Mouse (Mus musculus): ENCODE measurements around the gene 4933427D14Rik. TPM values are rescaled to one million over a fixed set of nuclear protein-coding genes. Genes with fewer than 3 reads are reported as not detected.

The 4933427D14Rik gene
- polyA plus RNA-seq, 2 experiments, result 11.1 to 19.2 TPM

DNA sequence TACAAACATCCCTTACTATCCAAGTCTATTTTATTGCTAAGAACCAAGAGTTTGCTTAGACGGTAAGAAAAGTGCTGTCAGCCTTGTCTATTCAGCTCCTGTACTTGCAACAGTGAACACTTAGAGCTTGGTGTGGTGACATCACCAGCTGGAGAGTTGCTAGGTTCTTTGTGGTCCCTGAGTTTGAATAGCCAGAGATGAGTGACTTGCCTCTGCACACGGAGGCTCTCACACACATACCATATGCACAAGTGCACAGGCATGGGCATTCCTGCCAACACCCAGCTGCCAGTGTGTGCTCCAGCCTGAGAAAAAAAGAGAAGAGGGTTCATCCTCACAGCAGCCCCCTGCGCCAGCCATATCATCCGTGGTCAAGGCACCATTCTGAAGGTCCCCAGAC lies 83.7 kb downstream of the 4933427D14Rik start:
- Histone ChIP-seq H3K9me3 (ENCODE audit: control insufficient read depth, low read length) (no peaks in the 10 kb centered on the region), H3K27me3 (ENCODE audit: control insufficient read depth, insufficient read depth, low read length) (no peaks in the 10 kb centered on the region), H3K9ac (ENCODE audit: low read depth, low read length, severe bottlenecking) (no peak overlapping the region), H3K36me3 (ENCODE audit: control insufficient read depth, insufficient read depth, low read length) (no peaks in the 10 kb centered on the region), H3K4me2 (replicated peaks; ENCODE audit: low read depth, low read length, severe bottlenecking) (no peak overlapping the region), H3K4me3 (replicated peaks; ENCODE audit: low read length) (no peak overlapping the region), H3K4me1 (ENCODE audit: control insufficient read depth, insufficient read depth, low read length) (no peaks in the 10 kb centered on the region), H3K27ac (replicated peaks; ENCODE audit: low read depth, low read length) (no peak overlapping the region)
- no peak for TF ChIP-seq POLR2A (IDR thresholded peaks at IDR 0.05; ENCODE audit: borderline replicate concordance, extremely low read depth, insufficient read depth, insufficient read length)
- WGBS, result 79% methylated on average over 4 of the region's 4 CpGs
- no peak for ATAC-seq (ENCODE audit: low FRiP score, low read depth)
- no peak for DNase-seq (ENCODE audit: low spot score)

DNA sequence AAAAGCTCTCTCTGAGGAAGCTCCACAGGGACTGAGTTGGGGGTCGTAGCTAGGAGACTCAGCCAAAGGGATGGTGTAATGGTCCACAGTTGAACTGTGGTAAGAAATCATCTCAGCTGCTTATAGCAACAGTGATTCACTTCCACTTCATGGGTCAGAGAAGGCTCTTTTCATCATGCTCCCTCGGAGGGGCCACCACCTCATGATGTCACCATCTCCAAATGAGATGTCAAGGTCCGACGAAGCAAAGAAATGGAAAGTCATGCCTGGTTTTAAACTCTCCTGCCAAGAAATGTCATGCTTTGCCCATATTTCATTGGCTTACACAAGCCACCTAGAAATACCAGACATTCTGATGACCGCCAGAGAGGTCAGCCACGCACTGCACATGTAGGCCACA lies 86.9 kb downstream of the 4933427D14Rik start:
- Histone ChIP-seq H3K27me3 (ENCODE audit: control insufficient read depth, insufficient read depth, low read length) (no peaks in the 10 kb centered on the region), H3K36me3 (ENCODE audit: control insufficient read depth, insufficient read depth, low read length) (no peaks in the 10 kb centered on the region), H3K4me2 (replicated peaks; ENCODE audit: low read depth, low read length, severe bottlenecking) (no peak overlapping the region), H3K4me1 (ENCODE audit: control insufficient read depth, insufficient read depth, low read length) (no peaks in the 10 kb centered on the region), H3K4me3 (replicated peaks; ENCODE audit: low read length) (no peak overlapping the region), H3K27ac (replicated peaks; ENCODE audit: low read depth, low read length) (no peak overlapping the region), H3K9ac (ENCODE audit: low read depth, low read length, severe bottlenecking) (no peak overlapping the region), H3K9me3 (ENCODE audit: control insufficient read depth, low read length) (no peaks in the 10 kb centered on the region)
- TF ChIP-seq POLR2A (IDR thresholded peaks at IDR 0.05; ENCODE audit: borderline replicate concordance, extremely low read depth, insufficient read depth, insufficient read length), result no peak
- no peak for DNase-seq (ENCODE audit: low spot score)
- 89% methylated on average over 6 of the region's 6 CpGs for WGBS
- no peak for ATAC-seq (ENCODE audit: low FRiP score, low read depth)

GRCm38 (mm10) chr11:72118630-72119029 lies 88.6 kb downstream of the 4933427D14Rik start:
- ATAC-seq (ENCODE audit: low FRiP score, low read depth), result no peak
- no peaks in the 10 kb centered on the region for H3K36me3 ChIP-seq (ENCODE audit: control insufficient read depth, insufficient read depth, low read length)
- DNase-seq (ENCODE audit: low spot score), result no peak
- H3K4me3 ChIP-seq (replicated peaks; ENCODE audit: low read length), result no peak overlapping the region
- no peak overlapping the region for H3K9ac ChIP-seq (ENCODE audit: low read depth, low read length, severe bottlenecking)
- H3K4me2 ChIP-seq (replicated peaks; ENCODE audit: low read depth, low read length, severe bottlenecking), result no peak overlapping the region
- no peaks in the 10 kb centered on the region for H3K4me1 ChIP-seq (ENCODE audit: control insufficient read depth, insufficient read depth, low read length)
- H3K27ac ChIP-seq (replicated peaks; ENCODE audit: low read depth, low read length), result no peak overlapping the region
- no peak for TF ChIP-seq POLR2A (IDR thresholded peaks at IDR 0.05; ENCODE audit: borderline replicate concordance, extremely low read depth, insufficient read depth, insufficient read length)
- H3K9me3 ChIP-seq (ENCODE audit: control insufficient read depth, low read length), result no peaks in the 10 kb centered on the region
- 89% methylated on average over 3 of the region's 3 CpGs for WGBS
- H3K27me3 ChIP-seq (ENCODE audit: control insufficient read depth, insufficient read depth, low read length), result no peaks in the 10 kb centered on the region

DNA sequence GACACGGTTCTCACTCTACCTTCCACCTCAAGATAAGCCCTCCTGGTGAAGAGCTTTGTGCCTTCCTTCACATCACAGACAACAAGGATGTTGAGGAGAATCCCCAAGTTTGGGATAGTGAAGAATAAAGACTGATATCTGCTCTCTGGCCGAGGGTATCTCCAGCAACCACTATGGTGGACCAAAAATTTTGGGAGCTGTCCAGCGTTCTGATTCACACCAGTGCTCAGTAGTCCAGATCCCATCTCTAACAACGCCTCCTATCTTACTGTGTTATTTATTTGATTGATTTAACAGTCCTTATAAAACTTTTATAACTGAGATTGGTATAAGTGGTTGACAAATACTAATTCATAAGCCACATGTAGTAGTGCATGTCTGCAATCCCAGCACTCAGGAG lies 94.0 kb downstream of the 4933427D14Rik start:
- DNase-seq (ENCODE audit: low spot score) (peak; percentile 48), ATAC-seq (ENCODE audit: low FRiP score, low read depth) (no peak)
- Histone ChIP-seq H3K36me3 (ENCODE audit: control insufficient read depth, insufficient read depth, low read length) (no peaks in the 10 kb centered on the region), H3K4me3 (replicated peaks; ENCODE audit: low read length) (no peak overlapping the region), H3K4me1 (ENCODE audit: control insufficient read depth, insufficient read depth, low read length) (no peaks in the 10 kb centered on the region), H3K27me3 (ENCODE audit: control insufficient read depth, insufficient read depth, low read length) (no peaks in the 10 kb centered on the region), H3K9ac (ENCODE audit: low read depth, low read length, severe bottlenecking) (no peak overlapping the region), H3K4me2 (replicated peaks; ENCODE audit: low read depth, low read length, severe bottlenecking) (no peak overlapping the region), H3K9me3 (ENCODE audit: control insufficient read depth, low read length) (no peaks in the 10 kb centered on the region), H3K27ac (replicated peaks; ENCODE audit: low read depth, low read length) (no peak overlapping the region)
- WGBS, result 46% methylated on average over 4 of the region's 4 CpGs
- no peak for TF ChIP-seq POLR2A (IDR thresholded peaks at IDR 0.05; ENCODE audit: borderline replicate concordance, extremely low read depth, insufficient read depth, insufficient read length)

DNA sequence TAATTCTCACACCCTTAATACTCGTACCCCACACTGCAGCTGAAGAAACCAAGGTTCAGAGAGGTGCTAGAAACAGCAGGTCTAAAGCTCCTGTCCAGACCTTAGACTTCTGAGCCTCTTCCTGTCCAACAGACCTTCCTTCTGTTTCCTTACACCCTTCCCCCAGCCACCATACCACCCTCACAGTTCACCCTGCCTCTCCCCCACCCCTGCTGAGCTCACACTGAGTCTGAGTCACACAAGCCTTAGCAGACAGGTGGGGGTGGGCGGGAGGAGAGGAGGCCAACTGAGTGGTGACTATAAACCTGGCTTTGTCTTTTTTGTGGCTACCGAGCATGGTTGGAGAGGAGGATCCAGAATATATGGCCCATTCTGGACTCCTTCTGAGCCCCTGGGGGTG lies 96.5 kb downstream of the 4933427D14Rik start:
- no peaks in the 10 kb centered on the region for H3K9me3 ChIP-seq (ENCODE audit: control insufficient read depth, low read length)
- H3K4me1 ChIP-seq (ENCODE audit: control insufficient read depth, insufficient read depth, low read length), result no peaks in the 10 kb centered on the region
- no peak for ATAC-seq (ENCODE audit: low FRiP score, low read depth)
- no peak overlapping the region for H3K9ac ChIP-seq (ENCODE audit: low read depth, low read length, severe bottlenecking)
- no peak overlapping the region for H3K4me3 ChIP-seq (replicated peaks; ENCODE audit: low read length)
- H3K27me3 ChIP-seq (ENCODE audit: control insufficient read depth, insufficient read depth, low read length), result no peaks in the 10 kb centered on the region
- H3K36me3 ChIP-seq (ENCODE audit: control insufficient read depth, insufficient read depth, low read length), result no peaks in the 10 kb centered on the region
- no peak overlapping the region for H3K4me2 ChIP-seq (replicated peaks; ENCODE audit: low read depth, low read length, severe bottlenecking)
- no peak for DNase-seq (ENCODE audit: low spot score)
- 66% methylated on average over 3 of the region's 3 CpGs for WGBS
- no peak for TF ChIP-seq POLR2A (IDR thresholded peaks at IDR 0.05; ENCODE audit: borderline replicate concordance, extremely low read depth, insufficient read depth, insufficient read length)
- H3K27ac ChIP-seq (replicated peaks; ENCODE audit: low read depth, low read length), result no peak overlapping the region

DNA sequence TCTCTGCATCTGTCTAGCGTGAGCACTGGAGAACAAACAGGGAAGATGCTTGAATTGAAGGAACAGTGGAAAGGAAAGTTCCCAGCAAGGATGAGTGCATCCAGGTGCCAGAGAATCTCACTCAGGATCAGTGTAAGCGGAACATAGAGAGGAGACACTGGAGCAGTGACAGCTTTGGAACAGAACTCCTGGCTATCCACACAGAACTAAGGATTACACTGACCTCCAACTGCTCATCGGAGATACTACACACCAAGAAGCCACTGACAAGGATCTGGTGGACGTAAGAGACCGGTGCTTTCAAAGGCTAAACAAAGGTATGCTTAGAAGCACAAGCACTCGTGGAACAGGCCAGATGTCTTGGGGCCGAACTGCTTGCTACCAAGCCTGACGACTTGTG lies 103.0 kb downstream of the 4933427D14Rik start:
- Histone ChIP-seq H3K4me2 (replicated peaks; ENCODE audit: low read depth, low read length, severe bottlenecking) (no peak overlapping the region), H3K9ac (ENCODE audit: low read depth, low read length, severe bottlenecking) (no peak overlapping the region), H3K4me3 (replicated peaks; ENCODE audit: low read length) (no peak overlapping the region), H3K36me3 (ENCODE audit: control insufficient read depth, insufficient read depth, low read length) (no peaks in the 10 kb centered on the region), H3K27me3 (ENCODE audit: control insufficient read depth, insufficient read depth, low read length) (no peaks in the 10 kb centered on the region), H3K4me1 (ENCODE audit: control insufficient read depth, insufficient read depth, low read length) (no peaks in the 10 kb centered on the region), H3K27ac (replicated peaks; ENCODE audit: low read depth, low read length) (no peak overlapping the region), H3K9me3 (ENCODE audit: control insufficient read depth, low read length) (no peaks in the 10 kb centered on the region)
- WGBS, result 71% methylated on average over 8 of the region's 8 CpGs
- no peak for ATAC-seq (ENCODE audit: low FRiP score, low read depth)
- TF ChIP-seq POLR2A (IDR thresholded peaks at IDR 0.05; ENCODE audit: borderline replicate concordance, extremely low read depth, insufficient read depth, insufficient read length), result no peak
- no peak for DNase-seq (ENCODE audit: low spot score)

Other genes starting within 250 kb of the 4933427D14Rik start
- 0.28 TPM in 2 replicates for gene Aipl1, start 169.9 kb downstream of the 4933427D14Rik start, polyA plus RNA-seq (2012; rRNA removed)
- 0.25 TPM in 1 of 2 replicates, not detected in the other for gene Aipl1, start 169.9 kb downstream of the 4933427D14Rik start, polyA plus RNA-seq (2014; fragmentation: Nextera tagmentation; extraction: Ambion mirVana)
- gene Pimreg, start 165.4 kb downstream of the 4933427D14Rik start, polyA plus RNA-seq (2012; rRNA removed), result 59.1 and 68.2 TPM in 2 replicates
- gene Pimreg, start 165.4 kb downstream of the 4933427D14Rik start, polyA plus RNA-seq (2014; fragmentation: Nextera tagmentation; extraction: Ambion mirVana), result 87.9 and 88.8 TPM in 2 replicates
- gene Pitpnm3, start 71.7 kb downstream of the 4933427D14Rik start, polyA plus RNA-seq (2012; rRNA removed), result 1.0 and 1.2 TPM in 2 replicates
- gene Pitpnm3, start 71.7 kb downstream of the 4933427D14Rik start, polyA plus RNA-seq (2014; fragmentation: Nextera tagmentation; extraction: Ambion mirVana), result 0.28 and 0.40 TPM in 2 replicates
- 1.7 and 2.4 TPM in 2 replicates for gene Gm43951, start 619 bp downstream of the 4933427D14Rik start, polyA plus RNA-seq (2012; rRNA removed)
- gene Gm43951, start 619 bp downstream of the 4933427D14Rik start, polyA plus RNA-seq (2014; fragmentation: Nextera tagmentation; extraction: Ambion mirVana), result 0.12 TPM in 1 of 2 replicates, not detected in the other
- 86.9 and 133 TPM in 2 replicates for gene Txndc17, start 88 bp upstream of the 4933427D14Rik start, polyA plus RNA-seq (2012; rRNA removed)
- 235 and 239 TPM in 2 replicates for gene Txndc17, start 88 bp upstream of the 4933427D14Rik start, polyA plus RNA-seq (2014; fragmentation: Nextera tagmentation; extraction: Ambion mirVana)
- 32.9 and 33.2 TPM in 2 replicates for gene Med31, start 8.1 kb upstream of the 4933427D14Rik start, polyA plus RNA-seq (2012; rRNA removed)
- 39.0 and 46.2 TPM in 2 replicates for gene Med31, start 8.1 kb upstream of the 4933427D14Rik start, polyA plus RNA-seq (2014; fragmentation: Nextera tagmentation; extraction: Ambion mirVana)
- gene Slc13a5, start 59.8 kb upstream of the 4933427D14Rik start, polyA plus RNA-seq (2012; rRNA removed), result 5.6 and 7.5 TPM in 2 replicates
- 1.7 and 3.0 TPM in 2 replicates for gene Slc13a5, start 59.8 kb upstream of the 4933427D14Rik start, polyA plus RNA-seq (2014; fragmentation: Nextera tagmentation; extraction: Ambion mirVana)
- gene Xaf1, start 94.2 kb upstream of the 4933427D14Rik start, polyA plus RNA-seq (2012; rRNA removed), result 1.1 and 2.9 TPM in 2 replicates
- gene Xaf1, start 94.2 kb upstream of the 4933427D14Rik start, polyA plus RNA-seq (2014; fragmentation: Nextera tagmentation; extraction: Ambion mirVana), result 1.9 and 2.0 TPM in 2 replicates
- gene Fbxo39, start 107.0 kb upstream of the 4933427D14Rik start, polyA plus RNA-seq (2012; rRNA removed), result not detected in 2 replicates
- gene Fbxo39, start 107.0 kb upstream of the 4933427D14Rik start, polyA plus RNA-seq (2014; fragmentation: Nextera tagmentation; extraction: Ambion mirVana), result not detected in 2 replicates
- gene Tekt1, start 155.0 kb upstream of the 4933427D14Rik start, polyA plus RNA-seq (2012; rRNA removed), result 0.87 and 1.3 TPM in 2 replicates
- 1.5 and 2.2 TPM in 2 replicates for gene Tekt1, start 155.0 kb upstream of the 4933427D14Rik start, polyA plus RNA-seq (2014; fragmentation: Nextera tagmentation; extraction: Ambion mirVana)
- 23.9 and 24.2 TPM in 2 replicates for gene Smtnl2, start 204.3 kb upstream of the 4933427D14Rik start, polyA plus RNA-seq (2012; rRNA removed)
- gene Smtnl2, start 204.3 kb upstream of the 4933427D14Rik start, polyA plus RNA-seq (2014; fragmentation: Nextera tagmentation; extraction: Ambion mirVana), result 31.9 and 33.2 TPM in 2 replicates
- gene Ggt6, start 228.1 kb upstream of the 4933427D14Rik start, polyA plus RNA-seq (2012; rRNA removed), result 4.6 and 4.9 TPM in 2 replicates
- gene Ggt6, start 228.1 kb upstream of the 4933427D14Rik start, polyA plus RNA-seq (2014; fragmentation: Nextera tagmentation; extraction: Ambion mirVana), result 4.8 and 5.9 TPM in 2 replicates
- 103 and 110 TPM in 2 replicates for gene Mybbp1a, start 233.9 kb upstream of the 4933427D14Rik start, polyA plus RNA-seq (2012; rRNA removed)
- 123 and 127 TPM in 2 replicates for gene Mybbp1a, start 233.9 kb upstream of the 4933427D14Rik start, polyA plus RNA-seq (2014; fragmentation: Nextera tagmentation; extraction: Ambion mirVana)